Mouse (Mus musculus) liver, postnatal 0 days (tissue): ENCODE data around the gene Cmas.

Source experiments
- CTCF ChIP-seq: sonication (generic); IDR thresholded peaks from 2 replicates; pipeline ENCODE4 v1.5.1; 2016; ENCODE audit warnings: antibody characterized with exemption, low read depth
- EP300 ChIP-seq: IDR thresholded peaks from 2 replicates; pipeline ENCODE4 v1.6.1; 2016; ENCODE audit warnings: antibody characterized with exemption, low read depth, mild to moderate bottlenecking

- no peak for TF ChIP-seq CTCF
- TF ChIP-seq EP300 = peak; percentile 48; the same call in 1 of the 2 replicates
Measured at GRCm38 (mm10) chr6:142779812-142780573, 23.5 kb downstream of the Cmas start.
